Mouse (Mus musculus) CD4-positive, CD25-positive, alpha-beta regulatory T cell, adult 2 months (primary cell): ENCODE data around the gene Mast3.

Experiments
- DNase-seq: peaks from one replicate; pipeline ENCODE4 v3.0.0-alpha.2; 2012; ENCODE audit warnings: low read depth, low spot score

Mast3 gene

GRCm38 (mm10) chr8:70776496-70777444 lies 28.1 kb downstream of the Mast3 start, which contains the start of gene Pik3r2:
Pik3r2 (minus strand) TSS chr8:70776713.
- peak; percentile 97 for DNase-seq

GRCm38 (mm10) chr8:70775851-70776495 lies 28.9 kb downstream of the Mast3 start:
- peak; percentile 41 for DNase-seq

- no peak for DNase-seq
Observed at GRCm38 (mm10) chr8:70775227-70775626, 29.6 kb downstream of the Mast3 start.

GRCm38 (mm10) chr8:70774740-70775139 lies 30.1 kb downstream of the Mast3 start:
- no peak for DNase-seq

DNA sequence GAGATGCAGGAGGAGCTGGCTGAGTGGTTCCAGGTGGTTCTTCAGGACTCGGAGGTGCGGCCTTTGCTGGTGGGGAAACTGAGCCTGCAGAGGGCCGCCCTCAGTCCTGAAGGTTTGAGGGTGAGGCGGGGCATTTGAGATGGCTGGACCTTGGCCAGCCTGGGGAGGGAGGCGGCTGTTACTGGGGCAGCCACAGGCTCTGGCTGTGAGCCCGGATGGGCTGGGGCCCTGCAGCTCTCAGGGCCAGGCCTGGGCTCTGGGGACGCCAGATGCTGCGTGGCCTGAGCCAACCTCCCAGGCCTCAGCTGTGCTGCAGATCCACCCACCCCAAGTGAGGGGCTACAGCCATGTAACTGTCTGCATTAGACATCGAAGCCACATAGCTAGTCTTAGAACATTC lies 31.0 kb downstream of the Mast3 start:
- no peak for DNase-seq

DNA sequence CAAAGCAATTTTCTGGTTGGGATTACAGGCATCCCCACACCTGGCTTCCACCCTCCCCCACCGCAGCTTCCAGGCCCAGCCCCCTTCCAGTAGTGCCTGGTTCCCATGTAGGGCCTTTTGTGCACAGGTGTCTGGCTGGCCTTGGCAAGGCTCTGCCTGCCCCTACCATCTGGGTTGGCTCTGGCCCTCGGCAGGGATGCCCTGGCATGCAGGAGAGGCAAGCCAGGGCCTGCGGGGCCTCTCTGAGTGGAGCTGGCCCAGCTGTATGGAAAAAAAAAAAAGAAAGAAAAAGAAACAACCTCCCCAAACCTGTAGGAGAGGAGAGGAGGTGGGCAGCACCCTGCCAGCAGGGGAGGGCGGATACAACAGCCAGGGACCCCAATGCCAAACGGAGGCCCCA lies 31.4 kb downstream of the Mast3 start:
- DNase-seq, result no peak

DNA sequence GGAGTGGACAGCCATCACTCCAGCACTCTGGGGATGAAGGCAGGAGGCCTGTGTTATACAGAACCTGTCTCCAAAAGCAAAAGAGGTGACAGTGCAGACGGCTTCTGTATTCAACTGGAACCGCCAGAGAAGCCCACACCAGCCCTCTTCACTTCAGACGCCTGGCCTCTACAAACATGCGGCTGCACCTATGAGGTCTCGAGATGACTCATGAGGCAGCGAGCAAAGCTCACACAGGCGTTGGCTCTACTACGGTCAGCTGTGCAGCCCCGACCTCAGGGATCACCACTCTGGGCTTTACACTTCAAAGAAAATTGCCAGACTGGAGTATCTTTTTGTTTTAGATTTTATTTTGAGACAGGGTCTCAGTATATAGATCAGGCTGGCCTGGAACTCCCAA lies 32.0 kb downstream of the Mast3 start:
- no peak for DNase-seq

DNA sequence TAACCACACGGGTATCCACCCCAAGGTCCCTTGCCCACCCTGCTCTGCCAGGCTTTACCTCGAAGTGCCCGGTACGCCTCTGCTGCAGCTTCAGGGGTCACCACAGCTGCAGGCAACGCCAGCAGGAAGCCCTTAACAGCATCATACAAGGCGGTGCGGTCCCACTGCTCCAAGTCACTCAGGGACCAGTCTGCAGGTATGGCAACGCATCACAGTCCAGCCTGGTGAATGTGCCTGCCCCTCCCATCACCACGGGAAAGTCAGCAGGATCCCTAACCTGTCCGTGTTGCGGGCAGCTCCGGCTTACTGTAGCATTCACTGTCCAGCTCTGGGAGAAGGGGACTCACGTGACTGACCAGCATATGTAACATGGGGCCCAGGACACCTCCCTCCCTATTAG lies 32.8 kb downstream of the Mast3 start:
- no peak for DNase-seq

DNA sequence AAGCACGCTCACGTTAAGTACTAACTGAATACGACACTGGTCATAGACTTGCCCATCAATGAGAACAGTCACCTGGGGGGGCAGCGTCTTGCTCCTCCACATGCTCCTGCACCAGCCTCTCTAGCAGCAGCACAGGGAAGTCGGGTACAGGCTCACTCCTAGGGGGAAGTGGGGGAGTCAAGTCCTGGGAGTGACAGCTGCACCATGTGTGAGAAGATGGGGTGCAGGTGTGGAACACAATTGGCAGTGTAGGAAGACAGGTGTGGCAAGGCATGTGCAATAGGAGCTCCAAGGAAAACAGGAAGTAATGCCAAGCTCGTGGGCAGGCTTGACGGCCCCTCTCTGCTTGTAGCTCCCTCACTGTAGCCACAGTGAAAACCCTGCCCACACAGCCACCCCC lies 33.6 kb downstream of the Mast3 start:
- no peak for DNase-seq

DNA sequence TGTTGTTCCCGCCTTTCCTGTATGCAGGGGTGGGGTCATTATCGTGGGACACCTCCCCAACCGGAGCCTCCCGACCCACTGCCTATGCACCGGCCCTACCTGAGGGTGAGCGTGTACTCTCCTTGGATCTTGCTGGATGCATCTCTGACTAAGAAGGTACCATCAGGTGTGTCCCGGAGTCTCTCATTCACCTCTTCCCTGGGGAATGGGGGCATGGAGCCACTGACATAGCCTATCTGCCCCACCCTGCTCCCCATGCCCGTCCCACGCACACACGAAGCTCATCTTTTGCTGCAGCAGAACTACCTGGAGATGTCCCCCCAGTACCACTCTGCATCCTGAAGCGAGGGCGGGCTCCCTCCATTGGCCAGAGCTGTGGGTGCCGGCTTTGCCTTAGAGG lies 34.1 kb downstream of the Mast3 start:
- DNase-seq, result no peak

- DNase-seq, result no peak
Observed at GRCm38 (mm10) chr8:70769858-70770257, 35.0 kb downstream of the Mast3 start.

GRCm38 (mm10) chr8:70769359-70769758 lies 35.5 kb downstream of the Mast3 start:
- DNase-seq, result peak; percentile 99

GRCm38 (mm10) chr8:70768956-70769355 lies 35.9 kb downstream of the Mast3 start:
- DNase-seq, result no peak

DNA sequence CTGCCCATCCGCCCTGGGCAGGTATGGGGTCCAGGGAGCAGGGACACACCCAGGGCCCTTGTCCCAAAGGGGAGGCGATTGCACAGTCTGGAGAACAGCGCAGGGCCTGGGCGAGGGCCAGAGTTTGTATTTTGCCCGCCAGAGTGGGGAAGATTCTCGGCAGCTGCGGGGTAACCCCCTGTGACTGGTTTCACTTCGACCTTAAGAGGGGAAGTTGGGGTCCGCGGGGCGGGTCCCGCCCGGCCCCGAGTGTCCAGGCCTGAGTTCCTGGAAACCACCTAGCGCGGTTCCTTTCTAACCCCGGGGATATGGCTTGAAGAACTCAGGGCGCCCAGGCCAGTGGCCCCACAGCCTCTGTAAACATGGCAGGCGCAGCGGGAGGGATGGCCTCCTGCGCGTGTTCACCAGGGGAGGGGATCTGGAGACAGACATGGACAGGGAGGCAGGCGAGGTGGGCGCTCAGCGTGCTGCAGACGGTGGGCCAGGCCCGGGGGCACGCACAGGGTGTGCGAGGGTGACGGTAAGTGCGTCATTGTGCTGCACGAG lies 36.5 kb downstream of the Mast3 start:
- no peak for DNase-seq

DNA sequence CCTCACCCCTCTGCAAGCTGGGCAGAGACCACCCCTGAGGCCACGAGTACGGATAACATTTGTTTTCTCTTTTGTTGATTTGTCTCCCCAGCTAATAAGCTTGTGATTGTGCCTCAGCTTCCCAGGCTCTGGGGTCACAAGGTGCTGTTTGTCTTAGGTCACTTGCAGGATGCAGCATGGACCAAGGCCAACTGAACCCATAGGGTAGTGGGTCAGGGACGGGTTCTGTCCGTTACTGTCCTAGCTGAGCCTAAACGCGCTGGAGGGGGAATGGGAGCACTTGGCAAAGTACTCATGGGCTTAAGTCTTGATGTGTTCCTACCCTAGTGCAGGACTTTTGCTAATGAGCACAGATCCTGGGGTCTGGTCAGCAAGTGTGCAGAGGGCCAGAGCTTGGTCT lies 37.4 kb downstream of the Mast3 start:
- no peak for DNase-seq

DNA sequence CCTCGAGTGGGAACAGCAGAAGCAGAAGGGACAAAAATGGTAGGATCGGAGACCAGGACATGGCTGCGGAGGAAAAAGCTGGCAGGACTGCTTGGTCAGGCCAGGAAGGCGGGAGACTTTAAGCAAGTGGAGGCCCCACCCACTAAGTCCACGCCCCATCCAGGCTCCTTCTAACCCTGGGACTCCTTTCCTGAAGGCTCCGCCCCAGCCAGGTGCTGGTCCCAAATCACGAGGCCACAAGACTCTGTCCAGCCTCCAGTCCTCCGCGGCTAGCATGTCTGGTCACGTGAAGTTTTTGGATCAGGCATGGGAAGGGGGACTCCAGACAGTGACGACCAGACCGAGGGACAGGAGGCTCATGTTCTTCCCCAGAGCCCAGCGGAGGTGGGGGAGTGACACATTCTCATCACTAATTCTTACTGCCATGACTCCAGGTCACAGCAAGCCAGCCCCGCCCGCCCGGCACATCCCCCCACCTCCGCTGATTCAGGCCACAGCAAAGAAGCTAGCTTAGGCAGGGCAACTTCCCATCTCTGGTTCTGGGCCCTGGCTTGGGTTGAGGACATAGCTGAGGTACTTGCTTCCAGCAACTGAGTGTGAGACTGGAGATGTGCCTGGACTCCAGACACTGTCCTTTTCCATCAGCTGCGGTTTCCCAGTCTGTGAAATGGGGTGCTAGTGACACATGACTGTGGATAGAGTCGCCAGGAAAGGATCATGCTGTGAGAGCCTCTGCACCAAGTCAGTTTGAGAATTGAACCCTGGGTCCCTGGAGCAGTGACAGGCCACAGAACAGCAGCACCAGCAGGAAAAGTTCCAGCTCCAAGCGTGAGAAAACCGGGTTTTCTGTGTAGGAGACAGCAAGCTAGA lies 38.0 kb downstream of the Mast3 start:
- DNase-seq, result peak; percentile 54

- peak; percentile 81 for DNase-seq
Observed at GRCm38 (mm10) chr8:70765838-70766570, 38.9 kb downstream of the Mast3 start.

- no peak for DNase-seq
Observed at GRCm38 (mm10) chr8:70765329-70765728, 39.5 kb downstream of the Mast3 start.

- DNase-seq, result no peak
Observed at GRCm38 (mm10) chr8:70764676-70765075, 40.2 kb downstream of the Mast3 start.

- no peak for DNase-seq
Observed at GRCm38 (mm10) chr8:70764026-70764425, 40.8 kb downstream of the Mast3 start.

DNA sequence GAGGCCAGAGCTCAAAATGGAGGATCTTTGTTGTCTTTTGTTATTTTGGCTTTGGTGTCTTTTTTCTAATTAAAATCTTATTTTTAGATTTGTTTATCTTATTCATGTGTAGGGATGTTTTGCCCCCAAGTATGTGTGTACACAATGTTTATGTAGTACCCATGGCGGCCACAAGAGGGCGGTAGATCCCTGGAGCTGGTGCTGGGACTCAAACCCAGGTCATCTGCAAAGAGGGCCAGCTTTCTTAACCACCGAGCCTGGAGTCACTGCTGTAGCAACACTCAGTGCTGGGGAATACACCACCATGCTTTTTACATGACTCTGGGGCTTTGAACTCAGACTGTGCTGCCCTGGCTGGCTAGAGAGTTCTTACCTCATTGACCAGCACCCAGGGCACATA lies 41.5 kb downstream of the Mast3 start:
- DNase-seq, result peak; percentile 75
